Mouse (Mus musculus) testis, adult 2 months (tissue): ENCODE data around the gene Ythdc1.

Experiments used
- CTCF ChIP-seq: fragments of 200-500 bp; IDR thresholded peaks from 2 replicates; pipeline ENCODE4 v1.5.1; 2012; ENCODE audit warnings: low read depth, mild to moderate bottlenecking, inconsistent platforms, low read length, moderate library complexity; ENCODE audit not compliant: control insufficient read depth, insufficient read depth, insufficient replicate concordance
- POLR2A ChIP-seq: fragments of 200-500 bp; IDR thresholded peaks from 2 replicates; pipeline ENCODE4 v1.6.1; 2012; ENCODE audit warnings: low read depth, mild to moderate bottlenecking, inconsistent platforms, low read length, moderate library complexity; ENCODE audit not compliant: control insufficient read depth

DNA sequence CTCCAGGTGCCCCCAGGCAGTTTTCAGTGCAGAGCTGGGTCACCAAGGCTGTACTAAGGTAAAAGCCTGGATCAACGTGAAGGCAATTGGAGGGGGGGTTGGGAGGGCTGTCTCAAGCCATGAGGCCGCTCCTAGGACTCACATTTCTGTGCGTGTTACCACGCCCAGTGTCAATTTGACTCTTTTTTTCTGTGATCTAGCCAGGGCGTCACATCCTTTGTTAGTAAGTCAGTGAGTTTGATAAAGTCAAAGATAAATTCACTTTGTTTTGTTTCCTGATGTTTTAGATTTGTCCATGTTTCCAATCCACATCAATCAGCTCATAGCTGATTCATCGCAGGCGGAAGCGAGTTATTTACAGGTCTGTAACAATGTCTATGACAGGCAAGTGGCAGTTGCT lies 21.0 kb upstream of the Ythdc1 start:
- TF ChIP-seq POLR2A (no peak), CTCF (no peak)
